Mouse (Mus musculus): ENCODE measurements at regions not wholly inside any gene's neighbourhood (a gene's known extent, or its start where the extent isn't known, plus 50 kb on each side); places are given as distances from the start of the nearest gene placed in this dataset.

DNA sequence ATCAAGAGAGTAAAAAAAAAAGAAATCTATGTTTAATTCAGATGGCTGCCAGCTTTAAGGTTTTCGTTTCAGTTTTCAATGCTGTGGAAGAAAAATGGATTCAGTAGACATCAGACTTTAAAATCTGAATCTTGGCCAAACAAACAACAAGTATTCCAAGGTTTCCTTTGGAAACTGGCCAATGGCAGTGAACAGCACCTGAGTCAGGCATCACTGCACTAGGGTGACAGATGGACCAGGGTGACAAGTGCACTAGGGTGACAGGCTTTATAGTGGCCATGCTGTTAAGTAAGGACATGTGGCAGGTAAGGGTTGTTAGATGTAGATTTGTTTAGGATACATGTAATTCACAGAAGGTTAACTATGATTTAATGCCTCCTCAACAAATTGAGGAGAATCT lies 972.9 kb downstream of the Pdha2 start:
- Histone ChIP-seq H3K9me3 (replicated peaks; ENCODE audit: control insufficient read depth, low read length) (no peaks in the 10 kb centered on the region), H3K4me2 (no peak overlapping the region), H3K27me3 (ENCODE audit: control insufficient read depth, insufficient read depth, low read length) (no peaks in the 10 kb centered on the region), H3K27ac (ENCODE audit: low read depth, low read length) (no peak overlapping the region), H3K4me1 (ENCODE audit: control insufficient read depth, insufficient read depth, low read length) (no peaks in the 10 kb centered on the region), H3K36me3 (ENCODE audit: control insufficient read depth, insufficient read depth, low read length) (no peaks in the 10 kb centered on the region), H3K9ac (ENCODE audit: low read depth, low read length) (no peak overlapping the region), H3K4me3 (ENCODE audit: low read depth, low read length) (no peak overlapping the region)
- ATAC-seq (replicated peaks; ENCODE audit: insufficient number of reproducible peaks, low FRiP score, low TSS enrichment) = no peak
- 66% methylated on average over 1 of the region's 1 CpGs for WGBS (ENCODE audit: insufficient replicate concordance)

Small RNA genes lying in the stretch of these regions (microRNA-seq; reads per million reads assigned to microRNA genes)
- 91.9 reads per million, percentile 63 among the genes with 10 or more reads in this experiment for gene Mir7j (ENCODE audit: borderline number of aligned reads)
